Mouse (Mus musculus) layer of hippocampus, adult 18-20 months (tissue): Measurements from ENCODE around the gene Slc43a1. TPM values are rescaled to one million over a fixed set of nuclear protein-coding genes. Genes with fewer than 3 reads are reported as not detected.
"Not testable (repeated sequence)": the region's sequence is repeated elsewhere in the genome, so short reads cannot be mapped to it uniquely, and the experiment has no call there.

Experiments
- DNase-seq, 2 experiments: peaks; one replicate each; pipeline ENCODE4 v3.0.0; 2022; ENCODE audit warnings: low spot score in 2 of 2
- total RNA-seq, 2 experiments: library from RNA; stranded (reverse); gene quantifications; 2 replicates each; pipeline ENCODE4 v1.2.3; 2021

The Slc43a1 gene
- total RNA-seq, 2 experiments from 2014 or later, result 0.15 to 0.27 TPM

GRCm38 (mm10) chr2:84890045-84890340, 51.3 kb downstream of the Slc43a1 start:
- peak in 1 of 2 experiments; percentile 91 for DNase-seq

DNA sequence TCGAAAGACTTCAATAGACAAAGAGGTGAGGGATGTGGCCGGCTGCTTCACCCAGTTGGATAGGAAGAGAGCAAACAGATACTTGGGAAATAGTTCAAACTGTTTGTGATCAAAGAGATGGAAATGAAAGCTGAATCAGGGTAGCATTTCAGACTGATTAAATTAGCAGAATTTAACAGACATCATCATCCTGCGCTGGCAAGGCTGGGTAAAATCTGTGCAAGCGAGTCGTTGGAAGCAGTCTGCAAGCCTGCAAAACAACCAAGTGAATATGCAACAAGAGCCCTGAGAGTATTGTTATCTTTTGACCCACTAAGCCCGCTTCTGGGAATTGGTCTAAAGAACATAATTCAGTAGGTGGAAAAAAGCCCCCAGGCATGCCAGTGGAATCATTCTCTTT, 54.7 kb downstream of the Slc43a1 start:
- peak in 1 of 2 experiments; percentile 82 for DNase-seq

DNA sequence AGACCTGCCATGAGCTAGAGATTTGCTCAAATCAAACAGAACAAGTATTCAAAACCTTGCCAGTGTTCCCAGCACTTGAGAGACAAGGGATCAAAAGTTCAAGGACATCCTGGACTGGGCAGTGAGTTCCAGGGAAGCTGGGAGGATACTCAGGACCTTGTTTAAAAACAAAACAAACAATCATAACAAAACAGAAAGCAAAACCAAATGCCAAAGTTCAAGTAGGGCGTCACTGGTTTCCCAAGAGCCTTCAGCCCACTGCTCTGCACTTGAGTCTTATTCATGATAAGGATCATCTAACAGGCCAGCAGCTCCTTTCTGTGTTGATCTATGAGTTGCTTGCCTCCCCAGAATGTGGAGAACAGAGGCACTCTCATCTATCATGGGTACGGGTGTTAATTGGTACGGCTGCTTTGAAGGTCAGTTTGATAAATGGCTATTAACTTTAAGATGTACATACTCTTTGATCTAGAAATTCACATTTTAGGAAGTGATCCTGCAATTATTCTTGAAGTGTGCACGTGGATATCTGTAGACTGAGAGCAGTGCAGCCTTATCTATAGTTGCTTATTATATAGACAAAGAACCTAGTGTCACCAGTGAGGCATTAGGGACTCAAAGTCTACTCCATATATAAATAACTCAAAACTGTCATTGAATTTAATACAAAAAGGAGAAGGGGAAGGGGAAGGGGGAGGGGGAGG, 57.0 kb downstream of the Slc43a1 start:
- DNase-seq, result no peak

- not testable (repeated sequence) for DNase-seq
These were observed 58.0 kb downstream of the Slc43a1 start for GRCm38 (mm10) chr2:84896686-84897085.

- no peak for DNase-seq
These were observed 74.1 kb downstream of the Slc43a1 start for GRCm38 (mm10) chr2:84912722-84913121.

Other genes with a start within 250 kb of the Slc43a1 start
- 10 to 100 TPM; 38.2 to 48.0 TPM for gene Ctnnd1, start 188.1 kb upstream of the Slc43a1 start, total RNA-seq
- not detected for gene Btbd18, start 179.8 kb upstream of the Slc43a1 start, total RNA-seq
- 10 to 100 TPM; 22.6 to 25.0 TPM for gene Selenoh, start 168.1 kb upstream of the Slc43a1 start, total RNA-seq
- 1 to 10 TPM; 2.4 to 7.2 TPM for gene Gm28635, start 160.8 kb upstream of the Slc43a1 start, total RNA-seq
- gene Med19, start 160.4 kb upstream of the Slc43a1 start, total RNA-seq, result 10 to 100 TPM; 33.9 to 34.4 TPM
- 100 to 1,000 TPM; 232 to 252 TPM for gene Tmx2, start 159.7 kb upstream of the Slc43a1 start, total RNA-seq
- 10 to 100 TPM; 36.3 to 39.1 TPM for gene Zdhhc5, start 123.7 kb upstream of the Slc43a1 start, total RNA-seq
- 10 to 100 TPM; 10.7 to 11.7 TPM for gene Clp1, start 111.5 kb upstream of the Slc43a1 start, total RNA-seq
- 10 to 100 TPM; 81.2 to 84.9 TPM for gene Ypel4, start 104.8 kb upstream of the Slc43a1 start, total RNA-seq
- gene Gm19426, start 95.2 kb upstream of the Slc43a1 start, total RNA-seq, result 1 to 10 TPM; 1.9 to 2.5 TPM
- 1 to 10 TPM; 5.9 to 7.5 TPM for gene Serping1, start 63.4 kb upstream of the Slc43a1 start, total RNA-seq
- gene Ube2l6, start 40.0 kb upstream of the Slc43a1 start, total RNA-seq, result 1 to 10 TPM; 4.8 to 5.9 TPM
- gene Smtnl1, start 16.2 kb upstream of the Slc43a1 start, total RNA-seq, result not detected
- gene Timm10, start 11.9 kb upstream of the Slc43a1 start, total RNA-seq, result 10 to 100 TPM; 52.0 to 57.7 TPM
- 100 to 1,000 TPM; 103 to 104 TPM for gene Rtn4rl2, start 47.9 kb downstream of the Slc43a1 start, total RNA-seq
- under 1 TPM; 0.30 to 0.58 TPM for gene Slc43a3, start 97.7 kb downstream of the Slc43a1 start, total RNA-seq
- gene Prg2, start 141.6 kb downstream of the Slc43a1 start, total RNA-seq, result not detected
- gene Prg3, start 149.4 kb downstream of the Slc43a1 start, total RNA-seq, result not detected
- 100 to 1,000 TPM; 114 to 115 TPM for gene Ssrp1, start 198.4 kb downstream of the Slc43a1 start, total RNA-seq
- 1 to 10 TPM; 1.6 to 2.1 TPM for gene P2rx3, start 198.6 kb downstream of the Slc43a1 start, total RNA-seq
- gene Tnks1bp1, start 209.2 kb downstream of the Slc43a1 start, total RNA-seq, result 100 to 1,000 TPM; 175 to 194 TPM